Mouse (Mus musculus) CH12F3 (cell line): ENCODE results near the gene Tubb2b.

Experiments used
- in situ Hi-C: fragments of 300-500 bp; cut with MboI; formaldehyde crosslinking; loops from 2 replicates; pipeline ENCODE4 v1.14.3; 2020; ENCODE audit warnings: low sequenced_read_pairs

Gene Tubb2b

GRCm38 (mm10) chr13:34077492-34078271 is 52.6 kb downstream of the Tubb2b start, which contains the start of gene Tubb2a:
Gene Tubb2a (minus strand): TSS chr13:34078007.
- in situ Hi-C loops = no loop called here
